Mouse (Mus musculus): ENCODE data around the gene Tdrkh.

Gene Tdrkh

GRCm38 (mm10) chr3:94456529-94457000 is 43.5 kb downstream of the Tdrkh start:
- no peak for TF ChIP-seq NANOG (IDR thresholded peaks at IDR 0.05; ENCODE audit: borderline replicate concordance, low read length)
- no peak for TF ChIP-seq POU5F1 (IDR thresholded peaks at IDR 0.05; ENCODE audit: borderline replicate concordance, low read length)
- TF ChIP-seq CTCF (conservative IDR thresholded peaks at IDR 0.05; ENCODE audit: low read length) = peak; percentile 59
- 0 out of 2 replicates have a peak, but pooled peaks cover 4% of the 10 kb centered on the region for H3K4me1 ChIP-seq (replicated peaks; ENCODE audit: low read depth, low read length)
- H3K27me3 ChIP-seq (ENCODE audit: insufficient read depth, low read length) = peaks cover 27% of the 10 kb centered on the region
- H3K9me3 ChIP-seq (ENCODE audit: low read length) = peaks cover 11% of the 10 kb centered on the region; the same call in 1 of the 2 replicates
- peaks cover 3% of the 10 kb centered on the region for H3K36me3 ChIP-seq (ENCODE audit: insufficient read depth, low read length)
- H3K4me3 ChIP-seq (replicated peaks; ENCODE audit: low read length) = 0 out of 2 replicates have a peak overlapping the region, but pooled peaks have one; percentile 20

DNA sequence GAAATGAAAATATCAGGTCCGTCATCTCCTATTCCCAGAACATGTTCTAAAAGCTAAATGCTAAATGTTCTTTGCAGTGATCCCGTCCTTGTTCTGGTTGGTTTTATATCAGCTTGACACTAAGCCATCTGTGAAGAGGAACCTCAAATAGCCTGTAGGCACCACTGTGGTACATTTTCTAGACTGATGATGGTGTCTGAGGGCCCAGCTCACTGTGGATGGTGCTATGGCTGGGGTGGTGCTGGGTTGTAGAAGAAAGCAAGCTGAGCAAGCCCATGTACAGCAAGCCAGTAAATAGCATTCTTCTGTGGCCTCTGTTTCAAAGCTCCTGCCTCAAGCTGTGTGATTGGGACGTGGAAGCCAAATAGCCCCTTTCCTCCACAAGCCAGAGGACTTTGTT is 44.0 kb downstream of the Tdrkh start:
- peaks cover 27% of the 10 kb centered on the region for H3K27me3 ChIP-seq (ENCODE audit: insufficient read depth, low read length)
- peaks cover 3% of the 10 kb centered on the region for H3K36me3 ChIP-seq (ENCODE audit: insufficient read depth, low read length)
- no peak overlapping the region for H3K4me3 ChIP-seq (replicated peaks; ENCODE audit: low read length)
- 0 out of 2 replicates have a peak, but pooled peaks cover 4% of the 10 kb centered on the region for H3K4me1 ChIP-seq (replicated peaks; ENCODE audit: low read depth, low read length)
- H3K9me3 ChIP-seq (ENCODE audit: low read length) = peaks cover 11% of the 10 kb centered on the region; the same call in 1 of the 2 replicates
- no peak for TF ChIP-seq POU5F1 (IDR thresholded peaks at IDR 0.05; ENCODE audit: borderline replicate concordance, low read length)
- no peak for TF ChIP-seq NANOG (IDR thresholded peaks at IDR 0.05; ENCODE audit: borderline replicate concordance, low read length)
- TF ChIP-seq CTCF (conservative IDR thresholded peaks at IDR 0.05; ENCODE audit: low read length) = no peak

DNA sequence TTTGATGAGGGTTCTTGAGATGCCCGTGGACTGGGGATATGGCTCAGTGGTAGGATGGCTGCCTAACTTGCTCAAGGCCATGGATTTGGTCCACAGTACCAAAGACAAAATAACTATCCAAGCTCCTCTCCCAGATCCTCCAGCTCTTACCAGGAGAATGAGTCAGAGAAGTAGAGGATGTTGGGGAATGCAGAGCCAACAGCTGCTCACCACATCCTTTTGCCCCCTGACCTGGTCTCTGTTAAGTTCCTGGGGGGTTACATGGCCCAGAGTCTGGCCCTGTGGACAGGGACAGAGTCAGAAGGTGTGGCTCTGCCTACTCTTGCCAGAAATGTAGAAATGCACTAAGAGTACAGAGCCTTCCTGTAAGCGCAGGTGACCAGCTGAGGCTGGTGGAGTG is 46.8 kb downstream of the Tdrkh start:
- peaks cover 15% of the 10 kb centered on the region for H3K4me1 ChIP-seq (replicated peaks; ENCODE audit: low read depth, low read length)
- H3K27me3 ChIP-seq (ENCODE audit: insufficient read depth, low read length) = peaks cover 19% of the 10 kb centered on the region
- peaks cover 8% of the 10 kb centered on the region; the same call in 1 of the 2 replicates for H3K9me3 ChIP-seq (ENCODE audit: low read length)
- no peak overlapping the region for H3K4me3 ChIP-seq (replicated peaks; ENCODE audit: low read length)
- no peaks in the 10 kb centered on the region for H3K36me3 ChIP-seq (ENCODE audit: insufficient read depth, low read length)
- TF ChIP-seq NANOG (IDR thresholded peaks at IDR 0.05; ENCODE audit: borderline replicate concordance, low read length) = no peak
- no peak for TF ChIP-seq POU5F1 (IDR thresholded peaks at IDR 0.05; ENCODE audit: borderline replicate concordance, low read length)
- TF ChIP-seq CTCF (conservative IDR thresholded peaks at IDR 0.05; ENCODE audit: low read length) = no peak

DNA sequence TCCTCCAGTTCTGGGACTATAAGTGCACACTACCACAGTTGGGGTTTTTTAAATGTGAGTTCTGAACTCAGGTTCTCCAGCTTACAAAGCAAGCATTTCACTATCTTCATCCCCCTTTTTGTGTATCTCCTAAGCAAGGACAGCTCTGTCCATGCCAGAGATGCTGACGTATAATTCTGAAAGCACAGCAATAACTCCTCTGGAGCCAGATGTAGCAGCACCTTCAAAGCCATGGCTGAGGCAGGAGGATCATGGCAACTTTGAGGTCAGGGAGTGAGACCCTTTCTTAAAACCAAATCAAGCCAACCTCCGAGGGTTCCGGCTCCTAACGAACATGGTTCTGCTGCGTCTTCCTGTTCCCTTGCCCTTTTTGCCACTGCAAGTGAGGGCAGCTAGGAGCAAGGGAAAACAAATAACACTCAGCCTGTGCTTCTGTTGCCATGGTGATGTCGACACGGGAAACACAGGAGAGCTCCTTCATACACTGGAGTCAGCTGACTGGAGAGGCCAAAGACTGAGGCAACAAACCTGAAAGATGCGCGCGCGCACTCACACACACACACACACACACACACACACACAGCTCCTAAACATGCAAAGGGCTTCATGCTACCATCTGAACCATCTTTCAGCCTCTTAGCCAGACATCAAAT is 51.0 kb downstream of the Tdrkh start:
- H3K27me3 ChIP-seq (ENCODE audit: insufficient read depth, low read length) = 0 out of 2 replicates have a peak, but pooled peaks cover 5% of the 10 kb centered on the region

DNA sequence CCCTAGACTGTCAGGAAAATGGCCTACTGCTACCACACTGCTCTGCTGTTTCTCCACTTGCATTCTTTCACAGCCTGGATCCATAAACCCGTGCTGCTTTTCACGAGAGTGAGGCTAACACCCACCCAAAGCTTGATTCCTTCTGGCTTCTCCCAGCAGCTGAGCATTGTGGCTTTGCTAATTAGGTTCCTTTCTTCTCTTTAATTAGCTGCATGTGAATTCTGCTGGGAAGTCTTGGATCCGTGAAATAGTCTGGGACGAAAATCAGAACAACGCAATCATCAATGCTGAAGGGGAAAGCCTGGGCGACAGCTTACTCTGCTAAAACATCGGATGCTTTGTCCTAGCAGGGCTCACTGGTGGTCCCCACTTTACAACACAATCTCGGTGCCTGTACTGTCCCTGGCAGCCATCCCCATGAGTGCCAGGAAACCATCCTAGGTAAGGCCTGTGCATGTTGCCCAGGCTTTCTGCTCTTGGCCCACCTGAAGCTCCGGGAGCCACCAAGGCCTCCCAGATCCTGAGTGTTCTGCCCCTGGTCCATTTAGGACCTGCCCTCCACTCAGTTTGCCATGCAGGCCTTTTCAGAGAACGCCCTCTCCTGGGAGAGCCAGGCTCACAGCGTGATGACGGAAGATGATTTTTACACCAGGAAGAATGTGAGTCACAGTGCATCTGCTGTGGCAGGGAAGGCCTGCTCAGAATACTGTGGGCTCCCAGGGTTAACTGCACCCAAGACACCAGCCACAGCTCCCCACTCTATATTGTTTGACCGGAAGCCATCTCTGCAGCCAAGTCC is 52.8 kb downstream of the Tdrkh start:
- Histone ChIP-seq H3K27me3 (ENCODE audit: insufficient read depth, low read length) (no peaks in the 10 kb centered on the region), H3K4me1 (replicated peaks; ENCODE audit: low read depth, low read length) (peaks cover 45% of the 10 kb centered on the region), H3K9me3 (ENCODE audit: low read length) (no peaks in the 10 kb centered on the region), H3K4me3 (replicated peaks; ENCODE audit: low read length) (0 out of 2 replicates have a peak overlapping the region, but pooled peaks have one; percentile 7), H3K36me3 (ENCODE audit: insufficient read depth, low read length) (no peaks in the 10 kb centered on the region)
- TF ChIP-seq POU5F1 (IDR thresholded peaks at IDR 0.05; ENCODE audit: borderline replicate concordance, low read length) = no peak
- TF ChIP-seq NANOG (IDR thresholded peaks at IDR 0.05; ENCODE audit: borderline replicate concordance, low read length) = no peak
- TF ChIP-seq CTCF (conservative IDR thresholded peaks at IDR 0.05; ENCODE audit: low read length) = no peak

More for the DNA sequence above, 51.0 kb downstream of the Tdrkh start:
- no peaks in the 10 kb centered on the region for H3K36me3 ChIP-seq (ENCODE audit: insufficient read depth, low read length)
- peak overlapping the region; percentile 32; the same call in 1 of the 2 replicates for H3K4me3 ChIP-seq (replicated peaks; ENCODE audit: low read length)
- H3K4me1 ChIP-seq (replicated peaks; ENCODE audit: low read depth, low read length) = peaks cover 38% of the 10 kb centered on the region
- H3K9me3 ChIP-seq (ENCODE audit: low read length) = peaks cover 2% of the 10 kb centered on the region; the same call in 1 of the 2 replicates
- no peak for TF ChIP-seq CTCF (conservative IDR thresholded peaks at IDR 0.05; ENCODE audit: low read length)
- TF ChIP-seq POU5F1 (IDR thresholded peaks at IDR 0.05; ENCODE audit: borderline replicate concordance, low read length) = no peak
- TF ChIP-seq NANOG (IDR thresholded peaks at IDR 0.05; ENCODE audit: borderline replicate concordance, low read length) = no peak

DNA sequence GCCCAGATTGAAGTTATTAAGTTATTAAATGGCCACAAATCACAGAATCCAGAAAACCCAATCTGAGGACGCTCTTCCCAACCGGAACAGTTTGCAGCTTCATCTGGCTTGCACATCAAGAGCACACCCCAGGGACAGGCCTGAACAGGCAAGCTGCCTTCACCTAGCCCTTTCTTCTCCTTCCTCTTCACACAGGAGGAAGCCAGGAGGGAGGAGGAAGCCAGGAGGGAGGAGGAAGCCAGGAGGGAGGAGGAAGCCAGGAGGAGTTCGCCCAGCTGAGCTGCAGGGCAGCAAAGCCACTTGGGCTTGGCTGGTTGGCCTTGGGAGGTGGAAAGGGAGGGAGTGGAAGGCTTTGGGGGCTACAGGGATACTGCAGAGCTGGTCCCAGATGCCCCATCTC is 55.9 kb downstream of the Tdrkh start:
- no peaks in the 10 kb centered on the region for H3K9me3 ChIP-seq (ENCODE audit: low read length)
- no peak overlapping the region for H3K4me3 ChIP-seq (replicated peaks; ENCODE audit: low read length)
- TF ChIP-seq NANOG (IDR thresholded peaks at IDR 0.05; ENCODE audit: borderline replicate concordance, low read length) = no peak
- no peak for TF ChIP-seq CTCF (conservative IDR thresholded peaks at IDR 0.05; ENCODE audit: low read length)
- no peak for TF ChIP-seq POU5F1 (IDR thresholded peaks at IDR 0.05; ENCODE audit: borderline replicate concordance, low read length)
- H3K36me3 ChIP-seq (ENCODE audit: insufficient read depth, low read length) = no peaks in the 10 kb centered on the region
- H3K4me1 ChIP-seq (replicated peaks; ENCODE audit: low read depth, low read length) = peaks cover 53% of the 10 kb centered on the region
- peaks cover 7% of the 10 kb centered on the region for H3K27me3 ChIP-seq (ENCODE audit: insufficient read depth, low read length)

GRCm38 (mm10) chr3:94472447-94473114 is 59.5 kb downstream of the Tdrkh start:
- peak overlapping the region; percentile 59 for H3K4me3 ChIP-seq (replicated peaks; ENCODE audit: low read length)
- no peaks in the 10 kb centered on the region for H3K36me3 ChIP-seq (ENCODE audit: insufficient read depth, low read length)
- no peak for TF ChIP-seq CTCF (conservative IDR thresholded peaks at IDR 0.05; ENCODE audit: low read length)
- TF ChIP-seq NANOG (IDR thresholded peaks at IDR 0.05; ENCODE audit: borderline replicate concordance, low read length) = no peak
- TF ChIP-seq POU5F1 (IDR thresholded peaks at IDR 0.05; ENCODE audit: borderline replicate concordance, low read length) = no peak
- H3K4me1 ChIP-seq (replicated peaks; ENCODE audit: low read depth, low read length) = peaks cover 33% of the 10 kb centered on the region
- H3K27me3 ChIP-seq (ENCODE audit: insufficient read depth, low read length) = peaks cover 18% of the 10 kb centered on the region
- H3K9me3 ChIP-seq (ENCODE audit: low read length) = no peaks in the 10 kb centered on the region

DNA sequence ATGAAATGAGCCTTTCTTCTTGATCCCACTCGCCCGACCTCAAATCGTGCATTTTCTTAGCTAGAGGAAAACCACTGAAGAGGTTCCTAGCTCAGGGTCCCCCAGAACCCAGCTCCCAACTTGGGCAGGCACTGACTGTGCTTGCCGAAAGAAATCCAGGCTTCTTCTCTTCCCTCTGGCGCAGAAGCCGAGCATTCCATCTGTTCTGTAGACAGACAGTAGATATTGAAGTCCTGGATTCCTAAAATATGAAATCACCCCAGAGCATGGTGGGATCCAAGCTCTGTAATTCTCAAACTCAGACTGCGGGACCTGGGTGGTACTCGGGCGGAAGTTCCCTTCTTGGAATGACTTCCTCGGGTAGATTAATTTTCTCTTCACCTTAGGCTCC is 60.0 kb downstream of the Tdrkh start:
- H3K27me3 ChIP-seq (ENCODE audit: insufficient read depth, low read length) = peaks cover 18% of the 10 kb centered on the region
- no peak overlapping the region for H3K4me3 ChIP-seq (replicated peaks; ENCODE audit: low read length)
- no peak for TF ChIP-seq NANOG (IDR thresholded peaks at IDR 0.05; ENCODE audit: borderline replicate concordance, low read length)
- TF ChIP-seq CTCF (conservative IDR thresholded peaks at IDR 0.05; ENCODE audit: low read length) = no peak
- TF ChIP-seq POU5F1 (IDR thresholded peaks at IDR 0.05; ENCODE audit: borderline replicate concordance, low read length) = no peak
- H3K4me1 ChIP-seq (replicated peaks; ENCODE audit: low read depth, low read length) = peaks cover 34% of the 10 kb centered on the region
- H3K36me3 ChIP-seq (ENCODE audit: insufficient read depth, low read length) = no peaks in the 10 kb centered on the region
- no peaks in the 10 kb centered on the region for H3K9me3 ChIP-seq (ENCODE audit: low read length)
